In the genomic region with DNA sequence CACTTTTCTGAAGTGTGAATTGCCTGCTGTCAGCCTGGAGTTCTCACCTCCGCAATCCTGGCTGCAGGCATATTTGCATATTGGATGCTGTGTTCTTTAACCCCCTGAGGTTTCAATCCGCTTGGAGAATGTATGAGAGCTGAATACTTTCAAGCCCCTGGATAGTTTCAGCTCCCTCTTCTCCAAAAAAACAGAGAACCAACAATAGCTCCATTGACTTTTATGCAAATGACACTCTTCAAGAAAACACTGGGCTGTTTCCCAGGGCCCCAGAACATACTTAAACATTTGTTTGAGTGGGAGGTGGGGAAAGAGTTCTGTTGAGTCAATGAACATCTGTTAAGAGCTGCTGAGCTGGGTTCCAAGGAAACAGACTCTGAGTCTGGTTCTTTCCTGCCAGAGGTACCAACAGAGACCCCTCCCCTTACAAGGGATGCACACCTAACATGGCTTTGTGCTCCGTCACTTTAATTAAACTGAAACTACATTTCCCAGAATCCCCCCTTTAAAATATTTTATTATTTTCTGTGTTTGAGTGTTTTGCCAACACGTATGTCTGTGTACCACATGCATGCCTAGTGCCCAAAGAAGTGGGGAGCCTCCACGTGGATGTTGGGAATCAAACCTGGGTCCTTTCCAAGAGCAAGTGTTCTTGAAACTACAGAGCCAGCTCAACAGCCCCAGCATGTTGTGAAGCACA, we compare ENCODE assay signal across 11 mouse cellular contexts. TPM values are rescaled to one million over a fixed set of nuclear protein-coding genes. Genes with fewer than 3 reads are reported as not detected.
DNase-seq lines count a peak whose midpoint lies in the region; ATAC-seq lines count a peak whose summit lies in the region.
"Had no signal": no experiment of that assay in that cellular context is flagged by ENCODE, and none has a peak within 500 bp of the region (broad histone marks: within the 10 kb centered on the region; RNA-seq: fewer than 3 reads in every experiment).

No protein-coding gene starts in this region.

- peak overlapping the region; percentile 48 for H3K27ac ChIP-seq in embryonic facial prominence, embryonic 13.5 days
- H3K27ac ChIP-seq in hindbrain, embryonic 15.5 days (replicated peaks): peak overlapping the region; percentile 71
- H3K27ac ChIP-seq in midbrain, embryonic 13.5 days: peak overlapping the region; percentile 63
- H3K27ac ChIP-seq: heart, embryonic 15.5 days; liver, embryonic 14.5 days had no signal

- peaks cover 31% of the 10 kb centered on the region for H3K4me1 ChIP-seq in embryonic facial prominence, embryonic 13.5 days
- peaks cover 23% of the 10 kb centered on the region for H3K4me1 ChIP-seq in hindbrain, embryonic 15.5 days (replicated peaks)
- H3K4me1 ChIP-seq in midbrain, embryonic 13.5 days (replicated peaks): peaks cover 34% of the 10 kb centered on the region
- H3K4me1 ChIP-seq: heart, embryonic 15.5 days had no signal

- DNase-seq in heart, adult 18-20 months: peak; percentile 21 to 26
- DNase-seq in heart, adult 8-10 months (ENCODE audit: low spot score): no peak
- DNase-seq in ovary, adult 18-20 months (ENCODE audit: low spot score): no peak
- no peak for DNase-seq in thymus, postnatal 0 days (ENCODE audit: low spot score)

- no peaks in the 10 kb centered on the region for H3K36me3 ChIP-seq in embryonic facial prominence, embryonic 13.5 days
- no peaks in the 10 kb centered on the region for H3K36me3 ChIP-seq in hindbrain, embryonic 15.5 days
- H3K36me3 ChIP-seq in midbrain, embryonic 13.5 days: no peaks in the 10 kb centered on the region
- H3K36me3 ChIP-seq: heart, embryonic 15.5 days had no signal

- no peak overlapping the region for H3K4me3 ChIP-seq in embryonic facial prominence, embryonic 13.5 days
- H3K4me3 ChIP-seq in hindbrain, embryonic 15.5 days: no peak overlapping the region
- no peak overlapping the region for H3K4me3 ChIP-seq in midbrain, embryonic 13.5 days (replicated peaks)
- H3K4me3 ChIP-seq: heart, embryonic 15.5 days had no signal

- 32% methylated on average over 5 of the region's 5 CpGs for WGBS in embryonic facial prominence, embryonic 13.5 days
- whole genome bisulfite sequencing in hindbrain, embryonic 15.5 days: 24% methylated on average over 5 of the region's 5 CpGs
- WGBS in midbrain, embryonic 13.5 days: 20% methylated on average over 5 of the region's 5 CpGs

- H3K4me2 ChIP-seq in embryonic facial prominence, embryonic 13.5 days: no peak overlapping the region
- no peak overlapping the region for H3K4me2 ChIP-seq in hindbrain, embryonic 15.5 days
- no peak overlapping the region for H3K4me2 ChIP-seq in midbrain, embryonic 13.5 days (replicated peaks)
- H3K4me2 ChIP-seq: heart, embryonic 15.5 days had no signal

- H3K9ac ChIP-seq in embryonic facial prominence, embryonic 13.5 days: no peak overlapping the region
- H3K9ac ChIP-seq in hindbrain, embryonic 15.5 days: no peak overlapping the region
- no peak overlapping the region; the same call in 1 of the 2 replicates for H3K9ac ChIP-seq in midbrain, embryonic 13.5 days (replicated peaks)
- H3K9ac ChIP-seq: heart, embryonic 15.5 days; liver, embryonic 14.5 days had no signal

- no peak for ATAC-seq in embryonic facial prominence, embryonic 13.5 days (ENCODE audit: insufficient number of reproducible peaks, insufficient read depth, low FRiP score, low TSS enrichment, low read depth)
- peak; percentile 72 for ATAC-seq in hindbrain, embryonic 15.5 days (ENCODE audit: low FRiP score, low read depth)
- ATAC-seq in midbrain, embryonic 13.5 days: peak; percentile 72
- ATAC-seq in activated CD4-positive, CD25-positive, alpha-beta regulatory T cell, adult 4 months: no peak

- 0 out of 2 replicates have a peak, but pooled peaks cover 4% of the 10 kb centered on the region for H3K9me3 ChIP-seq in embryonic facial prominence, embryonic 13.5 days
- no peaks in the 10 kb centered on the region for H3K9me3 ChIP-seq in hindbrain, embryonic 15.5 days
- H3K9me3 ChIP-seq in midbrain, embryonic 13.5 days: no peaks in the 10 kb centered on the region
- H3K9me3 ChIP-seq: heart, embryonic 15.5 days had no signal

- H3K27me3 ChIP-seq in embryonic facial prominence, embryonic 13.5 days: no peaks in the 10 kb centered on the region
- H3K27me3 ChIP-seq in hindbrain, embryonic 15.5 days: no peaks in the 10 kb centered on the region
- no peaks in the 10 kb centered on the region for H3K27me3 ChIP-seq in midbrain, embryonic 13.5 days
- H3K27me3 ChIP-seq: CH12.LX; heart, embryonic 15.5 days had no signal

RNA-seq across cellular contexts. Expression of a gene that starts 5.9 kb away (rescaled TPM):
- 10 to 100 TPM; 30.6 to 35.9 TPM for total RNA-seq in heart, adult 18-20 months (2021)
- total RNA-seq in heart, adult 8-10 months (2022): 10 to 100 TPM; 32.9 to 48.6 (median 39.2) TPM
- 49.5 and 54.1 TPM in 2 replicates for polyA plus RNA-seq in embryonic facial prominence, embryonic 13.5 days (2015; fragmentation: Nextera tagmentation; extraction: Ambion mirVana)
- polyA plus RNA-seq in hindbrain, embryonic 15.5 days (2015; fragmentation: Nextera tagmentation; extraction: Ambion mirVana): 68.3 and 76.0 TPM in 2 replicates
- polyA plus RNA-seq in midbrain, embryonic 13.5 days (2015; fragmentation: Nextera tagmentation; extraction: Ambion mirVana): 62.0 and 62.7 TPM in 2 replicates
- polyA plus RNA-seq in activated CD4-positive, CD25-positive, alpha-beta regulatory T cell, adult 4 months (2017; shearing (Covaris generic)): 10 to 100 TPM; 15.5 to 25.6 TPM
- 28.5 and 31.0 TPM in 2 replicates for polyA plus RNA-seq in thymus, postnatal 0 days (2015; fragmentation: Nextera tagmentation; extraction: Ambion mirVana)

RNA-seq across cellular contexts. Expression of a gene that starts 6.1 kb away (rescaled TPM):
- total RNA-seq in heart, adult 18-20 months (2021): under 1 TPM; 0.45 to 0.46 TPM
- total RNA-seq in heart, adult 8-10 months (2022): under 1 TPM; 0.22 to 0.63 (median 0.43) TPM
- polyA plus RNA-seq in embryonic facial prominence, embryonic 13.5 days (2015; fragmentation: Nextera tagmentation; extraction: Ambion mirVana): 7.6 and 9.6 TPM in 2 replicates
- 2.9 and 4.1 TPM in 2 replicates for polyA plus RNA-seq in hindbrain, embryonic 15.5 days (2015; fragmentation: Nextera tagmentation; extraction: Ambion mirVana)
- 5.2 and 6.3 TPM in 2 replicates for polyA plus RNA-seq in midbrain, embryonic 13.5 days (2015; fragmentation: Nextera tagmentation; extraction: Ambion mirVana)
- 1 to 10 TPM; 2.2 to 2.5 TPM for polyA plus RNA-seq in activated CD4-positive, CD25-positive, alpha-beta regulatory T cell, adult 4 months (2017; shearing (Covaris generic))
- 5.6 and 5.9 TPM in 2 replicates for polyA plus RNA-seq in thymus, postnatal 0 days (2015; fragmentation: Nextera tagmentation; extraction: Ambion mirVana)

RNA-seq across cellular contexts. Expression of a gene that starts 32.0 kb away (rescaled TPM):
- total RNA-seq in heart, adult 18-20 months (2021): 10 to 100 TPM; 12.0 to 13.2 TPM
- total RNA-seq in heart, adult 8-10 months (2022): 10 to 100 TPM; 12.6 to 16.0 (median 13.7) TPM
- 8.3 and 12.2 TPM in 2 replicates for polyA plus RNA-seq in embryonic facial prominence, embryonic 13.5 days (2015; fragmentation: Nextera tagmentation; extraction: Ambion mirVana)
- polyA plus RNA-seq in hindbrain, embryonic 15.5 days (2015; fragmentation: Nextera tagmentation; extraction: Ambion mirVana): 11.2 and 14.0 TPM in 2 replicates
- polyA plus RNA-seq in midbrain, embryonic 13.5 days (2015; fragmentation: Nextera tagmentation; extraction: Ambion mirVana): 5.5 and 5.7 TPM in 2 replicates
- not detected for polyA plus RNA-seq in activated CD4-positive, CD25-positive, alpha-beta regulatory T cell, adult 4 months (2017; shearing (Covaris generic))
- 0.60 TPM in 2 replicates for polyA plus RNA-seq in thymus, postnatal 0 days (2015; fragmentation: Nextera tagmentation; extraction: Ambion mirVana)

RNA-seq across cellular contexts. Expression of a gene that starts 46.3 kb away (rescaled TPM):
- total RNA-seq in heart, adult 18-20 months (2021): under 1 TPM in 1 of 2 experiments, not detected in 1; 0.87 TPM
- under 1 TPM in 1 of 4 experiments, not detected in 3; 0.41 TPM for total RNA-seq in heart, adult 8-10 months (2022)
- 3.2 and 5.7 TPM in 2 replicates for polyA plus RNA-seq in embryonic facial prominence, embryonic 13.5 days (2015; fragmentation: Nextera tagmentation; extraction: Ambion mirVana)
- 17.0 and 19.3 TPM in 2 replicates for polyA plus RNA-seq in hindbrain, embryonic 15.5 days (2015; fragmentation: Nextera tagmentation; extraction: Ambion mirVana)
- polyA plus RNA-seq in midbrain, embryonic 13.5 days (2015; fragmentation: Nextera tagmentation; extraction: Ambion mirVana): 8.3 and 8.5 TPM in 2 replicates
- not detected for polyA plus RNA-seq in activated CD4-positive, CD25-positive, alpha-beta regulatory T cell, adult 4 months (2017; shearing (Covaris generic))
- polyA plus RNA-seq in thymus, postnatal 0 days (2015; fragmentation: Nextera tagmentation; extraction: Ambion mirVana): 0.94 and 1.5 TPM in 2 replicates
- total RNA-seq: CH12.LX had no signal
- polyA plus RNA-seq: liver, embryonic 14.5 days had no signal

Comparison
In these comparisons a context has a peak if more than half of its experiments do, and no peak if none do; other contexts are left out.
1. DNase-seq: peak in heart, adult 18-20 months (2 of 2); none in heart, adult 8-10 months (single experiment), ovary, adult 18-20 months (single experiment) and thymus, postnatal 0 days (single experiment).
2. ATAC-seq: peak in hindbrain, embryonic 15.5 days (single experiment) and midbrain, embryonic 13.5 days (single experiment); none in embryonic facial prominence, embryonic 13.5 days (single experiment) and activated CD4-positive, CD25-positive, alpha-beta regulatory T cell, adult 4 months (single experiment).
3. Peak in every context shown above with its lines, with median percentiles within 50 percentile points of each other: H3K27ac ChIP-seq.